Mouse (Mus musculus) gastrocnemius, adult 18-20 months (tissue): ENCODE data around the gene Osbpl11. TPM values are rescaled to one million over a fixed set of nuclear protein-coding genes. Genes with fewer than 3 reads are reported as not detected.
"Not testable (repeated sequence)": the region's sequence is repeated elsewhere in the genome, so short reads cannot be mapped to it uniquely, and the experiment has no call there.

Experiments used
- DNase-seq: peaks from one replicate; pipeline ENCODE4 v3.0.0; 2021; ENCODE audit warnings: low spot score
- long read RNA-seq, 2 experiments: library from polyadenylated mRNA; stranded (forward); transcript quantifications; one replicate each; pipeline ENCODE4 v2.0.0; 2021
- total RNA-seq, 2 experiments: library from RNA; stranded (reverse); gene quantifications; 2 replicates each; pipeline ENCODE4 v1.2.3; 2021

Osbpl11 gene
- total RNA-seq: 10 to 100 TPM; 14.0 to 14.9 TPM
- long read RNA-seq, experiment 1, full-length matches to known transcripts: 32 of 39 reads
- long read RNA-seq, experiment 1, partial matches to known transcripts: 3 of 39 reads
- long read RNA-seq, experiment 1, other reads (novel, unspliced or antisense): 4 of 39 reads
- long read RNA-seq, experiment 2, full-length matches to known transcripts: 21 of 27 reads
- long read RNA-seq, experiment 2, partial matches to known transcripts: 3 of 27 reads
- long read RNA-seq, experiment 2, other reads (novel, unspliced or antisense): 3 of 27 reads

GRCm38 (mm10) chr16:33184901-33185260, at the start of gene Osbpl11:
Gene Osbpl11, plus strand, starts transcription at chr16:33185071.
- peak; percentile 98 for DNase-seq

DNA sequence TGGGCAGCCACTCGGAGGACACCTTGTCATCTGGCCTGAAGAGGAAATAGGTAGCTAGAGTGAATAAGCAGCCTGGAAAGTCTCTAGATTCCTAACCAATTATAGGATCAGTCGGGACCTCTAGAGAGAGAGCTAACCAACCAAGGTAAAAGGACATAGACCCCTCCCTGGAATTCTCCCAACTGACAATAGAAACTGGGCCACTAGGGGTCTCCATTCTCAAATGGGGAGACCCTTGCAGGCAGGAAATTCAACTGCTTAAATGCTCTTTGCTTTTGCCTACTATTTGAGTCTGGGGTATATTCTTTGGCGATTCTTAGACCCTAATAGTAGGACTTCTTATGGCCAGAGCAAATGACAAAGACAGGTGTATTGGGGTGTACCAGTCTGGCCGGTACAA, 49.7 kb upstream of the Osbpl11 start:
- no peak for DNase-seq

- not testable (repeated sequence) for DNase-seq
Observed at GRCm38 (mm10) chr16:33139061-33139460, 45.8 kb upstream of the Osbpl11 start.

DNA sequence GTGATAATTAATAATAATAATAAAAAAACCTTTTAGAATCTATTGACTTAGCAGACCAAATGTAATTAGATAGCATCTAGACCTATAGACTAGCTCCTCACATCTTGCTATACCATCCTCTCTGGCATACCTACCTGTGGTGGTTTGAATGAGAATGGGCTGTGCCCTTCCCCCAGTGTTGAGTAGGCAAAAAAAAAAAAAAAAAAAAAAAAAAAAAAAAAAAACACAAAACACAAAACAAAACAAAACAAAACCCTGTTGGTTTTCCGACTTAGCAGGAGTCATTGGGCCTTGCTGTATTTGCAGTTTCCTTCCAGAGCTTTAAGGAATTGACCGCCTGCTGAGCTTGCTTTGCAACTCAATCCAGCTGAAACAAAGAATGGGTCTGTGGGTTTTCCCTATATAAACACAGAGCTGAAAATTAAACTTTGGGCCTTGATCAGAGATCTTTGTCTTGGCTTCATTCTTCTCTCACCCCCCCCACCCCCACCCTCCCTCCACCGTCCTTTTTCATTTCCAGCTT, 43.1 kb upstream of the Osbpl11 start:
- no peak for DNase-seq

DNA sequence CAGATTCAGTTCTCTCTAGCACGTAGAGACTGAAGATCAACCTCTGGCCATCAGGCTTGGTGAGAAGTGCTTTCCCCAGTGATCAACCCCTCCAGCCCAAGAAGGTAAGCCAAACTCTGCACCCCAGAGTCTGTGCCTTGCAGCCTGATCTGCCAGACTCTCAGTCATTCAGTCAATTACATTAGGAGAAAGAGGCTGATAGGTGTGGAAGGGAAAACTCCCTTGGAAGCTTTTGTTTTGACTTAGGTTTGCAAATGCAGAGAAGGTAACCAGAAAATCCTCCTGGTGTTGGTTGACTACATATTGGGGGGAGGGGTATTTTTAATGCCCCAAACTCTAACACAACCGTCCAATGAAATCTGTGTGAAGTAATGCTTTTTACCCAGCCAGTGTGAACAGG, 41.4 kb upstream of the Osbpl11 start:
- DNase-seq: no peak

DNA sequence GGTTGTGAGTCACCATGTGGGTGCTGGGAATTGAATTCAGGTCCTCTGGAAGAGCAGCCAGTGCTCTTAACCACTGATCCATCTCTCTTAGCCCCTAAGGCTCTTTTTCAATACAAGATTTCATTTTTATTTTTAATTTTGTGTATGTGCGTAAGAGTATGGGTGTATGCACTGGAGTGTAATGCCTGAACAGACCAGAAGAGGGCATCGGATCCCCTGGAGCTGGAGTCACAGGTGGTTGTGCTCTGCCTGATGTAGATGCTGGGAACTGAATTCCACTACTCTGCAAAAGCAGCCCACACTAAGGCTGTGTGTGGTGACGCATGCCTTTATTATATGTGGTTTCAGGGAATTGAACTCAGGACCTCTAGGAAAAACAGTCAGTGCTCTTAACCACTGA, 38.7 kb upstream of the Osbpl11 start:
- DNase-seq: no peak

DNA sequence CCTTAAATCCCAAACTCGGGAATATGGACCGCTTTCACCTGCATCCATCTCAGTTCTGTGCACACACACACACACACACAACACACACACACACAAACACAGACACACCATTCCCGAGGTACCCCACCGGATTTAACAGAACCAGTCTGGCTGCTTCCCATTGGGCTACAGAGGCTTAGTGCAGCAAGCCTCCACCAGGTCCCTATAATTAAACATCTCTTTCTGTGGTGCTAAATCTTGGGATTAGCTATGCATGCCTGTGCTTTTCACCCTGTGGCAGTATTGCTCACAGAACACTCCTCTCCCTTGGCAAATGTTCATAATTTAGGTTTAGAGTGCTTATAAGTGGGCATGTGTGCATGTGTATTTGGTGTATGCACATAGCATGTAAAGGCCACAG, 36.7 kb upstream of the Osbpl11 start:
- DNase-seq: no peak

GRCm38 (mm10) chr16:33150875-33151274, 34.0 kb upstream of the Osbpl11 start:
- not testable (repeated sequence) for DNase-seq

DNA sequence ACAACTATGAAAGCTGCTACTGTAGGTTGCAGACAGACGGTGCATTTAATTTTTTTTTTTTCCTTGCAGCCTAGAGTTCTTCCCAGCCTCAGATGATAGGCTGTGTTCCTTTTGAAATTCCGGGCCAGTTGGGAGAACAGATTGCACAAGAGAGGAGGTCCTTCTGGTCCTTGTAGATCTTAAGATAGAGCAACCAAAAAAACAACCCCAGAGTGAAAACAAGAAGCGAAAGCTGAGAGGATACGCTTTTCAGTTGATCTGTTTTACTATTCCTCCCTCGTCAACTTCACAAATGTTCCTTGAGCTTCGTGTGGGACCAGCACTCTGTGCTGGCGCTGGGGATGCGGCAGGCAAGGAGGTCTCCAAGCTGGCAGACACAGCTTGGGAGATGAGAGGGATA, 33.3 kb upstream of the Osbpl11 start:
- no peak for DNase-seq

DNA sequence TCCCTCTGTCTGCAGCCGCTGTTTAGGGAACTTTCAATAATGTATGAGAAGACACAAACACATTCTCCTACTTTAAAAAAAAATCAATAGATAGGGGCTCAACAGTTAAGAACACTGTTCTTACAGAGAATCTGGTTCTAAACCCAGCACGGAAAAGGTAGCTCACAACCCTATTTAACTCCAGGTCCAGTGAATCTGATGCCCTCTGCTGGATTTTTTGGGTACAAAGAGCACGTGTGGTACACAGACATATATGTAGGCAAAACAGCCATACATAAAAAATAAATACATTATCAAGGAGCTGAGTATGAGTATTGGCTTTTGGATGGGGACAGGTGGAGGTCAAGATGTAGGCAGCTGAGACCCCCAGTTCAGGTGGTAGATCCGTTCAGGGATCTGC, 29.9 kb upstream of the Osbpl11 start:
- DNase-seq: peak; percentile 48

DNA sequence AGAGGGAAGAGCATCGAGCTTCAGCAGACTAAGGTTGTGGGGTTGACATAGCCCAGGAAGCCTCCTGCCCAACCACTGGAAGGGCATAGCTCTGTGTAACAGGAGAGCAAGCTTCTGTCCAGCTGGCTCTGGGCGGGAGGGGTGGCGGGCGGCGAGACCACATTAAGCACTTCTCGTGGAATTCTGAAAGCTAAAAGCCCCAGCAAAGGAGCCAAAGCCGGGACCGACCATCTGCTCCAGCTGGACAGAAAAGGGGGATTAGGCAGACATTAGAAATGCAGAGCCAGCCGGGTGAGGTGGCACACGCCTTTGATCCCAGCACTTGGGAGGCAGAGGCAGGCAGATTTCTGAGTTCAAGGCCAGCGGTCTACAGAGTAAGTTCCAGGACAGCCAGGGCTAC, 26.9 kb upstream of the Osbpl11 start:
- DNase-seq: no peak

- DNase-seq: no peak
Observed at GRCm38 (mm10) chr16:33158590-33159071, 26.2 kb upstream of the Osbpl11 start.

GRCm38 (mm10) chr16:33159363-33159762, 25.5 kb upstream of the Osbpl11 start:
- DNase-seq: no peak

DNA sequence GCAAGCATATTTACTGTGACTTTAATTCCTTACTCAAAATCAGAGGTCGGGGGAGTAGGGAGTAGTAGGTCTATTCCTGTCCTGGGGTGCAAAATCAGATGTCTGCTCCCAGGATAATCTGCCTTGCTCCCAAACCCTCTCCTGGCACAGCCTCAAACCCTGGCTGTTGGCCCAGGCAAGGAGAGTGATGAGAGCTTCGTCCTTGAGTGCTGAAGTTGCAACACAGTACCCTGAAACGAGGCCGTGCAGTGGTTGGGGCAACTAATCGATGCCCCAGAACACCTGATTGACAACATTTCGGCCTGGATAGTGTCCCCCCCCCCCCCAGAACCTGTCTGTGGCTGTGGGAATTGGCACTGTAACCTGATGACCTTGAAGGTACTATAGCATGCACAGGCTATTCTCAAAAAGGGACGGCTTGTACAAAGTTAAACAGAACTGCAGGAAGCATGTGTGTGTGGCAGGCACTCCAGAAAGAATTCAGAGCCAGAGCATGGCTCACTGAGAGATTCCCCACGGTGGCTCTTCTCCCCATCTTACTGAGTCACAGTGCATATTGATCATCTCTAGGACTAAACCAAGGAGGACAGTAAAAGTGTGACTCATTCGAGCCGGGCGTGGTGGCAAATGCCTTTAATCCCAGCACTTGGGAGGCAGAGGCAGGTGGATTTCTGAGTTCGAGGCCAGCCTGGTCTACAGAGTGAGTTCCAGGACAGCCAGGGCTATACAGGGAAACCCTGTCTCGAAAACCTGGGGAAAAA, 21.4 kb upstream of the Osbpl11 start:
- peak; percentile 31 for DNase-seq

- not testable (repeated sequence) for DNase-seq
Observed at GRCm38 (mm10) chr16:33166284-33166683, 18.6 kb upstream of the Osbpl11 start.

DNA sequence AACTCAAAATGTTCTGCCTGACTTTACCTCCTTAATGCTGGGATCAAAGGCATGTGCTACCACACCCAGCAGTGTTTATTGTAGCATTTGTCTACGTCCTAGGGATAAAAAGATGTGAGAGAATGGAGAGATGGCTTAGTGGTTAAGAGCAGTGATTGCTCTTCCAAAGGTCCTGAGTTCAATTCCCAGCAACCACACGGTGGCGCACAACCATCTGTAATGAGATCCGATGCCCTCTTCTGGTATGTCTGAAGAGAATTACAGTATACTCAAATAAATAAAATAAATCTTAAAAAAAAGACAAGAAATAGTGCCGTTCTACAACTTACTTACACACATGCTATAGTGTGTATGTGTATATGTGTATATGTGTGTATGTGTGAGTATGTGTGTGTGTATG, 17.3 kb upstream of the Osbpl11 start:
- DNase-seq: no peak

GRCm38 (mm10) chr16:33169471-33170034, 15.3 kb upstream of the Osbpl11 start:
- DNase-seq: no peak

DNA sequence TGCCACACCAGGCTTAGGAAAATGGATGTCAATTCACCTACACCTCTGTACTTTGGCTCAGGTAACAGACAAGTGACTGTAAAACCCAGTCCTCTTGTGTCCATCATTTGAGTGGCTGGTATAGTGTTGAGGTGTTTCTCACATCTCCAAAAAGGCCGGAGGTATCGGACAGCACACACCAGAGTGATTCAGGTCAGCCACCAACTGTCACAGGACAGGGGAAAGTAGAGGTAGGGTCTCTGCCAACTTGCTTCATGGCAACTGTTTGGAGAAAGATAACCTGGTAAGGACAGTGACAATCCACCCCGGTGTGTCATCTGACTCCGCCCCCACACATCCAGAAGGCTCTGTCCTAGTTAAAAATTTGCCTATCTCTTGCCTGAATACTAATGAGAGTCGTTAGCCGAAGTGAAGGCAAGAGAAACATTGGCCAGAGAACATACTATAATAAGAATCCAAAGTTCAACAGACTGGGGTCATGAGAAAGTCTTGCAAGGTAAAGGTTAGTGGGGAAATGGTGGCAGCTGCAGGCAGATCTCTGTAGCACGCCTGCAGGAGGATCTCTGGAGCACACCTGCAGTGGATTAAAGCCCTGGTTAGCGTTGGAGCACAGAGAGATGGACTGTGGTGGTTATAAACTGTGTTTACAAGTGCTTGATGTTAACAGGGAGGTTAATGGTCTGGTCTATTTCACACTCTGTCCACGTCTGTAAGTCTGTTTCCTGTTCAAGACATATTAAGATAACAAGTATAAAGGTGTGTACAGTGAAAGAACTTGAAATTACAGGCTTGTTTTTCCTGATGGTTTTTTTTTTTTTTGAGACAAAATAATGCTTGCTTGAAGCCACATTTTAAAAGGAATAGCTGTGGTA, 13.9 kb upstream of the Osbpl11 start:
- no peak for DNase-seq

DNA sequence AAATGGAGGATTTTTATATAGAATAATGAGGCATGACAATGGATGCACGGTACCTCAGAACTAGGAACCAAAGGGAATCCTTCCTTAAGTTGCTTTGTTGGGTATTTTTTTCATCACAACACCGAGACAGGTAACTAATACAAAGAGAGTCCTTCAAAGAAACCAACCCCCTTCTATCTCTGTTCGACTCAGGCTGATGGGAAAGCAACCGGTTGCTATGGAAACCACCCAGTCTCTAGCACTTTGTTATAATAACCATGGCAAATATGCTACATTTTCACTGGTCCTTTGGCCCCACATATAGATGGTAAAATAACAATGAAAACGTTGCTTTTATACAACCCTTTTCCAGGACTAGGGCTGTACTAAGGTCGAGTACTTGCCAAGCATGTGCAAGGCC, 13.1 kb upstream of the Osbpl11 start:
- DNase-seq: no peak

DNA sequence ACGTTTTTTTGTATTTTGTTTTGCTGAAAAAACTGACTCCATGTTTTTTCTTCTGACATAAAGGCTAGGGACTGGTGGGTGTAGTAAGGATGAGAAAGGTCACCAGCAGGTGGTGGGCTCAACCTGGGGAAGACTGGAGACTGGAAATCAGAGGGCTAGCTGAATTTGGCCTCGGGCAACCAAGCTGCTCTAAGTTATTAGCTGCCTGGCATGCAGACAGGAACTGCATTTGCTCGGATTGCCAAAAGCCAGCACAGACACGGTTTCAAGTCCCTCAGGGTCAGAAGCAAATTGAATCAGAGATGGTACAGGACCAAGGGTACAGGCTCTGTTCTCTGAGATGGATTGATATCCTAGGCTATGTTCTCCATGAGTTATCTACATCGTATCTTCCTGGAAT, 11.7 kb upstream of the Osbpl11 start:
- DNase-seq: no peak

GRCm38 (mm10) chr16:33174695-33175094, 10.2 kb upstream of the Osbpl11 start:
- DNase-seq: no peak
